Mouse (Mus musculus): ENCODE data around the gene Bmp8b.
"Not testable (repeated sequence)": the region's sequence is repeated elsewhere in the genome, so short reads cannot be mapped to it uniquely, and the experiment has no call there.

Bmp8b gene

GRCm38 (mm10) chr4:123111275-123111983 lies 6.5 kb downstream of the Bmp8b start:
- DNase-seq: not testable (repeated sequence)

- DNase-seq: no peak
Measured at GRCm38 (mm10) chr4:123112216-123112764, 7.3 kb downstream of the Bmp8b start.

GRCm38 (mm10) chr4:123114651-123115050 lies 9.7 kb downstream of the Bmp8b start:
- DNase-seq: not testable (repeated sequence)

GRCm38 (mm10) chr4:123116011-123116410 lies 11.0 kb downstream of the Bmp8b start, which contains the start of gene Oxct2b:
Oxct2b (plus strand) TSS chr4:123116266.
- DNase-seq: peak in 1 of 2 experiments; percentile 33

- DNase-seq: peak; percentile 40 to 43
Measured at GRCm38 (mm10) chr4:123116640-123117039, 11.7 kb downstream of the Bmp8b start.

- no peak for DNase-seq
Measured at GRCm38 (mm10) chr4:123121286-123121685, 16.3 kb downstream of the Bmp8b start.

GRCm38 (mm10) chr4:123126626-123127025 lies 21.7 kb downstream of the Bmp8b start:
- DNase-seq: peak; percentile 72 to 75

- peak; percentile 54 to 58 for DNase-seq
Measured at GRCm38 (mm10) chr4:123127051-123127450, 22.1 kb downstream of the Bmp8b start.

- DNase-seq: no peak
Measured at GRCm38 (mm10) chr4:123137551-123137950, 32.6 kb downstream of the Bmp8b start.

- DNase-seq: peak; percentile 92 to 93
Measured at GRCm38 (mm10) chr4:123139513-123140154, 34.7 kb downstream of the Bmp8b start, which contains the start of gene Ppie. Ppie (minus strand) TSS chr4:123139951.

GRCm38 (mm10) chr4:123147446-123148150 lies 42.6 kb downstream of the Bmp8b start:
- no peak for DNase-seq

GRCm38 (mm10) chr4:123152003-123152402 lies 47.0 kb downstream of the Bmp8b start:
- DNase-seq: no peak

- no peak for DNase-seq
Measured at GRCm38 (mm10) chr4:123152976-123153375, 48.0 kb downstream of the Bmp8b start.

- peak; percentile 59 to 78 for DNase-seq
Measured at GRCm38 (mm10) chr4:123155004-123155403, 50.0 kb downstream of the Bmp8b start.

GRCm38 (mm10) chr4:123155427-123155826 lies 50.5 kb downstream of the Bmp8b start:
- DNase-seq: no peak

GRCm38 (mm10) chr4:123155840-123156239 lies 50.9 kb downstream of the Bmp8b start:
- no peak for DNase-seq

GRCm38 (mm10) chr4:123160571-123160970 lies 55.6 kb downstream of the Bmp8b start:
- DNase-seq: peak; percentile 57 to 64

GRCm38 (mm10) chr4:123161251-123161650 lies 56.3 kb downstream of the Bmp8b start:
- DNase-seq: not testable (repeated sequence)

GRCm38 (mm10) chr4:123162305-123162917 lies 57.4 kb downstream of the Bmp8b start:
- no peak for DNase-seq

GRCm38 (mm10) chr4:123164157-123164556 lies 59.2 kb downstream of the Bmp8b start:
- DNase-seq: no peak

GRCm38 (mm10) chr4:123171811-123172210 lies 66.8 kb downstream of the Bmp8b start:
- peak; percentile 30 to 37 for DNase-seq

Measured in cerebellum, postnatal 10 days (tissue).